Mouse (Mus musculus) adrenal gland, adult 18-20 months (tissue): ENCODE results near the gene Ccnjl. TPM values are rescaled to one million over a fixed set of nuclear protein-coding genes. Genes with fewer than 3 reads are reported as not detected.

Source experiments
- DNase-seq, 2 experiments: peaks; one replicate each; pipeline ENCODE4 v3.0.0; 2021 to 2022; ENCODE audit warnings: low spot score in 2 of 2
- total RNA-seq, 2 experiments: library from RNA; stranded (reverse); gene quantifications; 1 replicate in 1 of 2; 2 replicates in 1 of 2; pipeline ENCODE4 v1.2.3; 2021

Gene Ccnjl
- total RNA-seq, 2 experiments from 2014 or later: 1.3 to 2.5 TPM

GRCm38 (mm10) chr11:43518821-43519220 lies 9.8 kb upstream of the Ccnjl start:
- no peak for DNase-seq

GRCm38 (mm10) chr11:43520521-43520920 lies 8.1 kb upstream of the Ccnjl start:
- no peak for DNase-seq

GRCm38 (mm10) chr11:43528078-43528682 lies 404 bp upstream of the Ccnjl start:
- DNase-seq: no peak

- no peak for DNase-seq
These were observed 1.5 kb downstream of the Ccnjl start for GRCm38 (mm10) chr11:43530043-43530442.

GRCm38 (mm10) chr11:43531619-43532018 lies 3.0 kb downstream of the Ccnjl start:
- no peak for DNase-seq

GRCm38 (mm10) chr11:43537074-43537473 lies 8.5 kb downstream of the Ccnjl start:
- no peak for DNase-seq

- no peak for DNase-seq
These were observed 11.3 kb downstream of the Ccnjl start for GRCm38 (mm10) chr11:43539863-43540262.

GRCm38 (mm10) chr11:43543711-43544466 lies 15.3 kb downstream of the Ccnjl start:
- no peak for DNase-seq

- DNase-seq: no peak
These were observed 16.2 kb downstream of the Ccnjl start for GRCm38 (mm10) chr11:43544819-43545218.

- DNase-seq: no peak
These were observed 17.4 kb downstream of the Ccnjl start for GRCm38 (mm10) chr11:43545873-43546475.

GRCm38 (mm10) chr11:43546678-43547077 lies 18.1 kb downstream of the Ccnjl start:
- no peak for DNase-seq

- DNase-seq: peak in 1 of 2 experiments; percentile 46
These were observed 19.6 kb downstream of the Ccnjl start for GRCm38 (mm10) chr11:43548148-43548547.

- DNase-seq: no peak
These were observed 20.3 kb downstream of the Ccnjl start for GRCm38 (mm10) chr11:43548657-43549435.

- peak in 1 of 2 experiments; percentile 35 for DNase-seq
These were observed 21.1 kb downstream of the Ccnjl start for GRCm38 (mm10) chr11:43549701-43550100.

- no peak for DNase-seq
These were observed 23.2 kb downstream of the Ccnjl start for GRCm38 (mm10) chr11:43551756-43552155.

GRCm38 (mm10) chr11:43552675-43553074 lies 24.1 kb downstream of the Ccnjl start:
- no peak for DNase-seq

GRCm38 (mm10) chr11:43556538-43556937 lies 28.0 kb downstream of the Ccnjl start:
- no peak for DNase-seq

GRCm38 (mm10) chr11:43559515-43560292 lies 31.1 kb downstream of the Ccnjl start:
- no peak for DNase-seq

- DNase-seq: no peak
These were observed 35.2 kb downstream of the Ccnjl start for GRCm38 (mm10) chr11:43563654-43564244.

GRCm38 (mm10) chr11:43565414-43565813 lies 36.8 kb downstream of the Ccnjl start:
- DNase-seq: no peak
